Mouse (Mus musculus): ENCODE data around the gene Gm20823.
"Not testable (repeated sequence)": the region's sequence is repeated elsewhere in the genome, so short reads cannot be mapped to it uniquely, and the experiment has no call there.

The Gm20823 gene

DNA sequence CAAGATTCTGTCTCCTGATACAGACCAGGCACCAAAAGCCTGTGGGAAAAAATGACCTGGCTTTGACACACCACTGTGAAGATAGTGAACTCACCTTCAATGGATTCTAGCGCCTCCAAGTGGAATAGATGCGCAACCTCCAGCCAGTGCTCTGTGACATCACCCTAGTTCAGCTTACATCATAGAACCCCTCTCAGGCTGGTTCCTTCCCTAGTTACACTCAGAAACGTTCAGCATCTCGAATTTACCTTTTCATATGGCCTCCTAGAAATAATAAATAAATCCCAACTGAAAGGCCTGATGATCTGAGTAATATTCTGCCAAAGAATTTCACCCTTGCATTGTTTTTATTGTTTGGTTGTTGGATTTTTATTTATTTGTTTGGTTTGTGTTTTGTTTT is at the start of gene Gm20823:
Gene Gm20823 (minus strand): TSS at position 101 of the 400 bp plus-strand sequence.
- DNase-seq, result not testable (repeated sequence)
